Mouse (Mus musculus) bone marrow macrophage, adult 2 months (primary cell): ENCODE measurements around the gene Trove2. TPM values are rescaled to one million over a fixed set of nuclear protein-coding genes. Genes with fewer than 3 reads are reported as not detected.
"Not testable (repeated sequence)": the region's sequence is repeated elsewhere in the genome, so short reads cannot be mapped to it uniquely, and the experiment has no call there.

ENCODE experiments used
- H3K27ac ChIP-seq: 2 replicates; pipeline ENCODE4 v1.5.1; 2012; ENCODE audit warnings: low read depth, low read length; ENCODE audit not compliant: insufficient read depth
- H3K4me1 ChIP-seq: 2 replicates; pipeline ENCODE4 v1.6.1; 2012; ENCODE audit warnings: low read length; ENCODE audit not compliant: control insufficient read depth, insufficient read depth
- H3K4me3 ChIP-seq: 2 replicates; pipeline ENCODE4 v1.5.1; 2012; ENCODE audit warnings: mild to moderate bottlenecking, low read length, moderate library complexity; ENCODE audit not compliant: insufficient read depth
- CTCF ChIP-seq: IDR thresholded peaks from 2 replicates; pipeline ENCODE4 v1.5.1; 2012; ENCODE audit warnings: low read depth, mild to moderate bottlenecking, low read length, moderate library complexity
- POLR2A ChIP-seq: IDR thresholded peaks from 2 replicates; pipeline ENCODE4 v1.6.1; 2012; ENCODE audit warnings: mild to moderate bottlenecking, low read depth, low read length, borderline replicate concordance
- polyA plus RNA-seq: library from polyadenylated mRNA; stranded (reverse); fragments of >200 nt; gene quantifications from 2 replicates; pipeline ENCODE4 v1.2.4, GENCODE M21; 2012; ENCODE audit not compliant: missing spikeins, insufficient read depth, insufficient read length

The Trove2 gene
- polyA plus RNA-seq, 1 experiment = 8.2 TPM

DNA sequence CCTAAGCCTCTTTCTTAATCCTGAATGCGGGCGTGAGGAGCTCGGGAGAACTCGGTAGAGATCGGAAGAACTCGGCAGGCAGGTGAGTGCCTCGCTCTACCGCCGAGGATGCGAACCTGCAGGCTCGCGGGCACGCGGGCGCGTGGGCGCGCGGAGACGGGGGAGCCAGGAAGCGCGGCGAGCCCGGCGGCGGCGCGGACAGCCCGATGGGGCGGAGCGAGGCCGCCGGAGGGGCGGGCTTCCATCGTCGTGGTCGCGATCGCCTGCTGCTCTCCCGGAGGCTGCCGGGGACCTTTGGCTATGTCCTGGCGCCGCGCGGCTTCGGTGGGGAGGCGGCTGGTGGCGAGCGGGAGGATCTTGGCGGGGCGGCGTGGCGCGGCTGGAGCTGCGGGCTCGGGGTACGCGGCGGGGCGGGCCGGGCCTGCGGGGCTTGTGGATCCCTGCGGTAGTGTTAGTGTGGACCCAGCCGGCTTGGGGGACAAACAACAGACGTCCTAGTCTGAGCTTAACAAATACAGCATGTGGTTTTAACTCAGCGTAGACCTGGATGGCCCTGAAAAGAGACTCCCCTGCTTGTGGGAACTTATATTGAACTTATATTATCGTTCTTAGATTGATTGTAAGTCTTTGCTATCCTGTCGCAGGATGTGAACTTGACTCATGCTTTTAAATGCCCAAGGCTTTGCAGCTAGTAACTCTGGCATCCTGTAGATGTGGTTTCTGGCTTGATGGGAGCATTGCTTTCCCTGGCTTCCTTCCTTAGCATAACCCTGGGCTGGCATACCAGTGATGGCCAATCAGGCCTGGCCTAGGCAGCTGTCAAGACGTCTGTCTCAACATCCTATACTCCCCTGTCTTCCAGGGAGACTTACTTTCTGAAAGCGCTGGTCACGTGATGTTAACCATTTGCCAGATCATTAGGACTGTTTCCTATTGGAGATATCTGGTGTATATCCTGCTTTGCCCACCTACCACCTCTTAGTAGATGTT is 37.2 kb downstream of the Trove2 start:
- Histone ChIP-seq H3K27ac (peak overlapping the region; percentile 45), H3K4me3 (peak overlapping the region; percentile 96), H3K4me1 (peaks cover 7% of the 10 kb centered on the region)
- TF ChIP-seq CTCF (no peak), POLR2A (no peak)

DNA sequence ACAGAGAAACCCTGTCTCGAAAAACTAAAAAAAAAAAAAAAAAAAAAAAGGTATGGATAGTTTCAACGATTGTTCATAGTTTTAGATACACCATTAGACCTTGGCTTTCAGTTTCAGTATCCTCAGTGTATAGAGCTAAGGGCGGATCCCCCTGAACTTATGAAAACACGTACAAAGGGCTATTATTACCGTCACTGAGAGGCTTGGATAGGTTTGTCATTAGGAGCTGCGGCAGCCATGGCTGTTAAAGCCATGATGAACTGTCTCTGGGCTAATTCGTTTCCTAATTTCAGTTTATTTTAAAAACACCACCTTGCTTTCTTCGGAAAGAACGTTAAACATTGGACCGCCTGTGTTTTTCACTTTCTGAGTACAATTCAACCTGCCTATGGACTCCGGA is 38.1 kb downstream of the Trove2 start:
- Histone ChIP-seq H3K4me1 (peaks cover 7% of the 10 kb centered on the region), H3K27ac (no peak overlapping the region), H3K4me3 (peak overlapping the region; percentile 96)
- TF ChIP-seq POLR2A (no peak), CTCF (no peak)

DNA sequence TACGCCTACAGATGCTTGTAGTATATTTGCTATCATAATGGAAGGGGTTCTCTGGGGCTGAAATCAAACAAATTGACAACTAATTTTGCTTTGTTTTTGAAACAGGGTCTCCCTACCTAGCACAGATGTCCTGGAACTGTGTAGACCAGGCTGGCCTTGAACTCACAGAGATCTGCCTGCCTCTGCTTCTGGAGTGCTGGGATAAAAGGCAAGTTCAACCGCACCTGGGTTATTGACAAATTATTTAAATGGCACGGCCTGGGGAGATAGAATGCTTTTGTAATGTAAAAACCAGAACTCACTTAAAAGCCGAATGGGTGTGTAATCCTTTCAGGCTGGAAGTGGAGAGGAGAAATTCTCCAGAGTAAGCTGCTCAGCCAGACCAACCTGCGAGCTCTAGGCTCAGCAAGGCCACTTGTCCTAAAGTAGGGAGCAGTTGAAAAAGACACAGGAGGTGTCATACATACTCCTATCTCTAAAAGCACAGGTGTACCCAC is 42.9 kb downstream of the Trove2 start:
- peaks cover 2% of the 10 kb centered on the region for H3K4me1 ChIP-seq
- no peak for TF ChIP-seq POLR2A
- no peak for TF ChIP-seq CTCF
- H3K4me3 ChIP-seq = no peak overlapping the region
- H3K27ac ChIP-seq = no peak overlapping the region

DNA sequence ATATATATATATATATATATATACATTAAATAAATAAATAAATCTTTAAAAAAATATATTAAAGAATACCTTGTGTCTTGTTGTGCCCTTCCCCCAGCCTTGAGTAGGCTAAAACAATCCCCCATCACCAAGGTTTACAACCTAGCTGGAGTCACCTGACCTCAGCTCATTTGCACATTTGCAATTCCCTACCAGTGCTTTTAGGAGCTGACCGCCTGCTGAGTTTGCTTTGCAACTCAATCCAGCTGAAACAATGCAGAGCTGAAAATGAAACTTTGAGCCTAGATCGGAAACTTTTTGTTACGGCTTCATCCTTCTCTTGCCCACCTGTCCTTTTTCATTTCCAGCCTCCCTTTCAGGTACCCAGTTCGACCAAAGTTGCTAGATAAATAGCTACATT is 45.2 kb downstream of the Trove2 start:
- Histone ChIP-seq H3K4me3 (no peak overlapping the region), H3K4me1 (no peaks in the 10 kb centered on the region), H3K27ac (no peak overlapping the region)
- TF ChIP-seq POLR2A (no peak), CTCF (no peak)

DNA sequence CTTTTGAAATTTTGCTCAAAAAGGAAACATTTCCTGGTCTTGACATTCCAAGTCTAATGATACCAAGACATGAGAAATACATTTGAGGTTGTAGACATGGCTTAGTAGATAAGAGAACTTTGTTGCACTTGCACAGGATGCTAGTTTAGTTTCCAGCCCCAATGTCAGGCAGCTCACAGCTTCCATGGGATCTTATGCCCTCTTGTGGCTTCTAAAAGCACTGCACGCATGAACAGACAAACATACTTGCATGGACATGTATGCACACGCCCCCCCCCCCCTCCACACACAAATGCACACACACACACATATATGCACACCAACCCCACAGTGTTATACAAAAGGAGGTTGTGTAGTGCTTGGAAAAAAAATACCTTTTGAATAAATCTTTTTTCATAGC is 46.0 kb downstream of the Trove2 start:
- no peak overlapping the region for H3K4me3 ChIP-seq
- no peak for TF ChIP-seq CTCF
- no peak for TF ChIP-seq POLR2A
- H3K4me1 ChIP-seq = no peaks in the 10 kb centered on the region
- H3K27ac ChIP-seq = no peak overlapping the region

DNA sequence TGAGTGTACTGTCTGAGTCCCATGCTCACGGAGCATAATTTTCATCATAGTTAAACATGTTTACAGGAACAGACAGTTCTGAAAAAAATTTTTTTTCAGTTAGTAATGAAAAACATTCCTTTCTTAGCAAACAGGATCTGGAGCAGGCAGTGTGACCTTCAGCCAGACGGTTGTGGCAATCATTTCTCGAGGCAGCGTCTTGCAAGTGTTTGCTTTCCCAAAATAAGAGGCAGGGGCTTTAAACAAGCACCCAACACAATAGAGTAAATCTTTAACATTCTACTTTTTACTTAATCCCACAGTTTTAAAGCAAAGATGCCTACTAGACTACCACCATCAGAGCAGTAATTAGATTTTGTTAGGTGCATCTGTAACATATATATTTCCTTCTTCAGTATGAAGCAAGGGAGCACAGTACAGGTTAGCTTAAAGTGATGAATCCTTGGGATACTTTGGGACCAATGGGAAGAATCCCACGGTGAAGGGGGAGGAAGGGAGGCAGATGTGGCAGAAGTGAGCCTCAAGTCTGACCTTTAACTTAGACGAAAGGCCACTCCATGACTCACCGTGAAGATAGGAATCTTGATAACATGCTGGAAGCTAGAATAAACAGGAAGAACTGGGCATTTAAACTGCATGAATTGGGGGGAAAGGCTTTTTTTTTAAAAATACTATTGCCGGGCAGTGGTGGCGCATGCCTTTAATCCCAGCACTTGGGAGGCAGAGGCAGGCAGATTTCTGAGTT is 49.0 kb downstream of the Trove2 start:
- Histone ChIP-seq H3K27ac (no peak overlapping the region), H3K4me3 (no peak overlapping the region), H3K4me1 (no peaks in the 10 kb centered on the region)
- TF ChIP-seq POLR2A = no peak
- no peak for TF ChIP-seq CTCF

DNA sequence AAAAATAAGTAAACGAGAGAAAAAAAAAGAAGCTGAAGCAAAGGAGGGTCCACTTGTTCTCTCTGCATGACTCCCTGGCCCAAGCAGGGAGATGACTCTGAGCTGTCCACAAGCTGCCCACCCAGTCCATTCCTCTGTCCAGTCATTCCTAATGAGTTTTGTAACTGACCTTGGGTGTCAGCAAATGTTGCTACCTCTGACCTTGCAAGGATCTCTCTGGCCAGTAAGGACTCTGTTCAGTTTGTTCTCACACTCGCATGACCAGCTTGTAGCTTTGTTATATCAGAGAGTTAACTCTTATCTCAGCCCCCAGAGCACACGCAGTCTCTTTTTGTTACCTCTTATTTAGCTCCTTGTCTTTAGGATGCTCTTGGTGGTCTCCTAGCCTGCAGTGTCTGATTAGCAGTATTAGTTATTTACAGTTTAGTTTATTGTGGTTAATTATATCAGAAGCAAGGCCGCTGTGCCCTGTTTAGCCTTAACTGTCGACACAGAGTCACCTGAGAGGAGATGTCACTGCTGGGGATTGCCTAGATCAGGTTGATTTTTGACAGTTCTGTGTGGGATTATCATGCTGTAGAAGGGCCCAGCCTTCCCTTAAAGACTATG is 52.3 kb downstream of the Trove2 start:
- no peaks in the 10 kb centered on the region for H3K4me1 ChIP-seq
- no peak overlapping the region for H3K27ac ChIP-seq
- no peak for TF ChIP-seq CTCF
- TF ChIP-seq POLR2A = no peak
- H3K4me3 ChIP-seq = no peak overlapping the region

DNA sequence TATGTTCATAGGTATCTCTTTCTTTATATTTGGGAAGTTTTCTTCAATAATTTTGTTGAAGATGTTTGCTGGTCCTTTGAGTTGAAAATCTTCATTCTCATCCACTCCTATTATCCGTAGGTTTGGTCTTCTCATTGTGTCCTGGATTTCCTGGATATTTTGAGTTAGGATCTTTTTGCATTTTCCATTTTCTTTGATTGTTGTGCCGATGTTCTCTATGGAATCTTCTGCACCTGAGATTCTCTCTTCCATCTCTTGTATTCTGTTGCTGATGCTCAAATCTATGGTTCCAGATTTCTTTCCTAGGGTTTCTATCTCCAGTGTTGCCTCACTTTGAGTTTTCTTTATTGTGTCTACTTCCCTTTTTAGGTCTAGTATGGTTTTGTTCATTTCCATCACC is 60.8 kb downstream of the Trove2 start, which contains the start of gene Glrx2:
TSS of gene Glrx2 (plus strand) at position 301 of the 400 bp plus-strand sequence.
- not testable (repeated sequence) for H3K4me3 ChIP-seq, H3K4me1 ChIP-seq, H3K27ac ChIP-seq

DNA sequence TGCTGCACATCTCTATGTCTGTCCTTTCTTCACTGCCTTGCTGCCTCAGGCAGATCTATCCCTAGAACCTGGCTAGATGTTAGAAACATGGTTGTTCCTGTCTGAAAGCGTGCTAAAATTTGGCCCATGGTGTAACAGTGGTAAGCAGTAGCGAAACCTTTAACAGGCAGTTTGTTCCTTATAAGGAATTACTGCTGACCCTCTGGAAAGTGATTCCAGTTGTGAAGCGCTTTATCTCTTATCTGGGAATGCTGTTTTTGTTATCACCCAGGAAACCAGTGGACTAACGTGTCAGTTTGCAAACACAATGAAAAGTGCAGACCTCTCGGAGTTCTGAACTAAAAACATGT is 66.3 kb downstream of the Trove2 start:
- no peak overlapping the region for H3K4me3 ChIP-seq
- no peak overlapping the region for H3K27ac ChIP-seq
- H3K4me1 ChIP-seq = peaks cover 12% of the 10 kb centered on the region
- TF ChIP-seq POLR2A = no peak
- no peak for TF ChIP-seq CTCF
